In genomic region chr12:79260154-79260553, GRCm38 (mm10) we compare ENCODE assay signal across 24 mouse cellular contexts. TPM values are rescaled to one million over a fixed set of nuclear protein-coding genes. Genes with fewer than 3 reads are reported as not detected.
"Had no signal": no experiment of that assay in that cellular context is flagged by ENCODE, and none has a peak within 500 bp of the region (broad histone marks: within the 10 kb centered on the region; RNA-seq: fewer than 3 reads in every experiment).

No protein-coding gene starts in this region.

- ATAC-seq: forebrain, postnatal 0 days; hindbrain, postnatal 0 days; intestine, embryonic 16.5 days; liver, embryonic 12.5 days had no signal

- H3K27ac ChIP-seq: heart, adult 2 months; heart, embryonic 13.5 days; heart, embryonic 15.5 days; hindbrain, embryonic 13.5 days; hindbrain, embryonic 15.5 days; hindbrain, postnatal 0 days; kidney, embryonic 15.5 days; limb, embryonic 13.5 days; limb, embryonic 15.5 days; liver, embryonic 12.5 days; liver, embryonic 14.5 days had no signal

- H3K27me3 ChIP-seq: heart, embryonic 13.5 days; heart, embryonic 15.5 days; hindbrain, embryonic 13.5 days; hindbrain, embryonic 15.5 days; kidney, embryonic 15.5 days; limb, embryonic 13.5 days; limb, embryonic 15.5 days; liver, embryonic 12.5 days had no signal

- H3K4me2 ChIP-seq: heart, embryonic 11.5 days; heart, embryonic 13.5 days; heart, embryonic 15.5 days; hindbrain, embryonic 13.5 days; hindbrain, embryonic 15.5 days; kidney, embryonic 15.5 days; limb, embryonic 13.5 days; limb, embryonic 15.5 days; liver, embryonic 12.5 days had no signal

- H3K9me3 ChIP-seq: heart, embryonic 13.5 days; heart, embryonic 15.5 days; hindbrain, embryonic 13.5 days; hindbrain, embryonic 15.5 days; kidney, embryonic 15.5 days; limb, embryonic 13.5 days; limb, embryonic 15.5 days; liver, embryonic 12.5 days had no signal

- H3K9ac ChIP-seq: forebrain, postnatal 0 days; heart, embryonic 13.5 days; heart, embryonic 15.5 days; hindbrain, embryonic 13.5 days; hindbrain, embryonic 15.5 days; kidney, embryonic 15.5 days; limb, embryonic 13.5 days; limb, embryonic 15.5 days; liver, embryonic 12.5 days; liver, embryonic 14.5 days had no signal

- H3K4me3 ChIP-seq: heart, adult 2 months; heart, embryonic 13.5 days; heart, embryonic 15.5 days; hindbrain, embryonic 13.5 days; hindbrain, embryonic 15.5 days; kidney, embryonic 15.5 days; limb, embryonic 13.5 days; limb, embryonic 15.5 days; liver, embryonic 12.5 days had no signal

- H3K4me1 ChIP-seq: heart, embryonic 13.5 days; heart, embryonic 15.5 days; hindbrain, embryonic 13.5 days; hindbrain, embryonic 15.5 days; kidney, embryonic 15.5 days; limb, embryonic 13.5 days; limb, embryonic 15.5 days; liver, embryonic 12.5 days had no signal

- DNase-seq: forebrain, postnatal 0 days; gastrocnemius, postnatal 14 days; gastrocnemius, postnatal 36 days; heart, adult 11 months; heart, adult 2 months; heart, postnatal 14 days; heart, postnatal 36 days; kidney, adult 18-20 months; layer of hippocampus, adult 9-11 months; layer of hippocampus, postnatal 36 days; left cerebral cortex, postnatal 4 days had no signal

RNA-seq across cellular contexts. Expression of gene Rdh12, which starts 51.4 kb away (rescaled TPM):
- polyA plus RNA-seq: liver, adult 2 months had no signal
